Mouse (Mus musculus) embryonic facial prominence, embryonic 15.5 days (tissue): ENCODE measurements around the gene Sfxn4. TPM values are rescaled to one million over a fixed set of nuclear protein-coding genes. Genes with fewer than 3 reads are reported as not detected.
A peak's percentile ranks its signal among the peaks of the same experiment; 100 is the strongest.

Source experiments
- ATAC-seq: fragments of 200-750 bp; cut with Nextera tagmentation; 2 replicates; pipeline ENCODE4 v1.8.0; 2017; ENCODE audit warnings: low read depth, moderate TSS enrichment; ENCODE audit not compliant: insufficient number of reproducible peaks, low FRiP score, low TSS enrichment
- H3K27ac ChIP-seq: fragments of 300-500 bp; sonication (generic); replicated peaks from 2 replicates; pipeline ENCODE4 v1.5.1; 2015; ENCODE audit warnings: mild to moderate bottlenecking, inconsistent platforms
- H3K27me3 ChIP-seq: fragments of 300-500 bp; sonication (generic); 2 replicates; pipeline ENCODE4 v1.6.1; 2015; ENCODE audit warnings: inconsistent platforms
- H3K36me3 ChIP-seq: fragments of 300-500 bp; sonication (generic); 2 replicates; pipeline ENCODE4 v1.6.1; 2015; ENCODE audit warnings: mild to moderate bottlenecking, inconsistent platforms
- H3K4me1 ChIP-seq: fragments of 300-500 bp; sonication (generic); 2 replicates; pipeline ENCODE4 v1.6.1; 2015; ENCODE audit warnings: inconsistent platforms
- H3K4me2 ChIP-seq: fragments of 300-500 bp; sonication (generic); replicated peaks from 2 replicates; pipeline ENCODE4 v1.6.1; 2015; ENCODE audit warnings: mild to moderate bottlenecking, inconsistent platforms
- H3K4me3 ChIP-seq: fragments of 300-500 bp; sonication (generic); replicated peaks from 2 replicates; pipeline ENCODE4 v1.5.1; 2015; ENCODE audit warnings: mild to moderate bottlenecking, inconsistent platforms
- H3K9ac ChIP-seq: fragments of 300-500 bp; sonication (generic); 2 replicates; pipeline ENCODE4 v1.6.1; 2015; ENCODE audit warnings: inconsistent platforms
- H3K9me3 ChIP-seq: fragments of 300-500 bp; sonication (generic); replicated peaks from 2 replicates; pipeline ENCODE4 v1.6.1; 2016; ENCODE audit warnings: inconsistent platforms
- WGBS: fragments of 180-500 bp; shearing (Covaris S2); methylation state at CpG from one replicate; pipeline ENCODE4 v1.1.7; 2015; 5-methylcytosine and 5-hydroxymethylcytosine counted together
- polyA plus RNA-seq: library from polyadenylated mRNA; unstranded; fragments of >200 nt; fragmentation: Nextera tagmentation; extraction: Ambion mirVana; gene quantifications from 2 replicates; pipeline ENCODE4 v1.2.1, GENCODE M21; 2015

Sfxn4 gene
- polyA plus RNA-seq, 1 experiment from 2014 or later = 9.2 TPM

DNA sequence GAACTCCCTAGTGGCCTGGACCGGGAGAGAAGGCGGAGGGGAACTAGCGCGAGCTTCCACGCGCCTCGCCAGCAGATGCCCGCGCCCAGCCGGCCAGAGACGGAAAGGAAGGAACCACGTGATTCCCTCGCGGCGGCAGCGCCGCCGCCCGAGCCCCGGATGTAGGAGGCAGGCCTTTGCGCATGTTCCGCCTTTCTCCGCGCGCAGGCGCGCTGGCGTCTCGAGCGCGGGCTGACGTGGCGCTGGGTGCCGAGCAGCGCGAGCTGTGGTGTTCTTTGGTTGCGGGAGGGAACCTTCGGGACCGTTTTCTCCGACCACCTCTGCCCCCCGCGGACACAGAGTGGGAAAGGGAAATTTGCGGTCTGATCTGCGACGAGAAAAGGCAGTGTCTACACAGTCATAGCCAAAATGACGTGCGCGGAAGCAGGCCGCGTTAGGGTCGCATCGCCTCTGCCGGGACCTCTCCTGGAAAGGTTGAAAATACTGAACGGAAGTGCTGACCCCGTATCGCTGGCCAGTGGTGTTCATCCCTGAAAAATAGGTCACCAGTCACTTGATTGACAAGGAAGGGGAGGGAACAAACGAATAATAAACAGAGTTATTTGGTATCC is 70.6 kb downstream of the Sfxn4 start, which contains the start of gene Eif3a:
Gene Eif3a (minus strand): TSS at position 108 of the 611 bp plus-strand sequence.
- Histone ChIP-seq H3K4me3 (peak within 1 kb of the TSS; percentile 98), H3K9me3 (no peaks in the 10 kb centered on the region), H3K27me3 (no peaks in the 10 kb centered on the region), H3K27ac (peak within 1 kb of the TSS; percentile 99), H3K36me3 (no peaks in the 10 kb centered on the region), H3K4me1 (peaks cover 12% of the 10 kb centered on the region; the same call in 1 of the 2 replicates), H3K4me2 (peak within 1 kb of the TSS; percentile 59), H3K9ac (peak within 1 kb of the TSS; percentile 100)
- peak; percentile 94 for ATAC-seq
- 2% methylated on average over 57 of the region's 57 CpGs for WGBS

DNA sequence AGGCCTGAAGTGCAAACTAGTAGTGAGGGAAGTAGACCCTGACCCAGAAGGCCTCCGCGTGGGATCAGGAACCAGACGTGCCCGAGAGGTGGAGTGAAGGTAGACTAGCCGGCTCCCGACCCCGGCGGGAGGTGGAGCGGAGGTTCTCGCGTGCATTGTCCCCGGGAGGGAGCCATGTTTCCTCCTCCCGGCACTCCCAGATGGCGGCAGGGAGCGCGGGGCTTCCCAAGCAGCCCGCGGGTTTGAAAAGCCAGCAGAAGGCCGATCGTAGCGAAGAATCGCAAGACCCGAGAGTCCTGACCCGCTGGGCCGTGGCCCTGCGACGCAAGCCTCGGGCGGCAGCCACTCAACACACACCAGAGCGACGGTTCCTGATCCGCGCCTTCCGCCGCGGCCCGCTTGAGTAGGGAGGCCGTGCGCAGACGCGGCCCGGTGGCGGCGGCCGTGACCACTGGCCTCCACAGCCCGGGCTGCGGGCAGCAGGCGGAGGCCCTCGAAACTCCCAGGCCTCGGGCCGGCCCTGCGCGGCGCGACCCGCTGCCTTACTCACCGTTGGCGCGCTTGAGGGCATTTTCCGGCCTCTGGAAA is 71.3 kb downstream of the Sfxn4 start:
- peaks cover 12% of the 10 kb centered on the region; the same call in 1 of the 2 replicates for H3K4me1 ChIP-seq
- peak overlapping the region; percentile 100 for H3K9ac ChIP-seq
- no peaks in the 10 kb centered on the region for H3K27me3 ChIP-seq
- peak overlapping the region; percentile 99 for H3K27ac ChIP-seq
- H3K4me2 ChIP-seq = peak overlapping the region; percentile 59
- H3K36me3 ChIP-seq = no peaks in the 10 kb centered on the region
- H3K4me3 ChIP-seq = peak overlapping the region; percentile 98
- under 1% methylated on average over 60 of the region's 60 CpGs for WGBS
- peak; percentile 71 for ATAC-seq
- no peaks in the 10 kb centered on the region for H3K9me3 ChIP-seq

DNA sequence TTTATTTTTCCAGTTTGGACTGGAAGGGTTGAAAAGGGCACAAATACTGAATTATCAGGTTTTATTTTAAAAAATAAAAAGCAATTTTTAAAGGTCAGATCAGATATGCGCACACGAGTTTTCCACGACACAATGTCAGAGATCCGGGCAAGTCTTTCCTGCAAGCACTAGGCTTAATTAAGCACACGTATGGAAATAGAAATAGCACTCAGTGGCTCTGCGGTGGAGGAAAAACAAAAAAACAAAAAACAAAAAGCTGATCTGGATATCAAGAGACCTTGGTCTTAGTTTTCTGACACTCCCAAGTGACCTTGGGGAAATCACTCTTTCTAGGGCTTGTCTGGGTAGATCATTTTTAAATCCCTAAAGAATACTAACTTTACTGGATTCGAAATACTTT is 71.8 kb downstream of the Sfxn4 start:
- Histone ChIP-seq H3K27ac (peak overlapping the region; percentile 99), H3K36me3 (no peaks in the 10 kb centered on the region), H3K27me3 (no peaks in the 10 kb centered on the region), H3K4me1 (peaks cover 12% of the 10 kb centered on the region; the same call in 1 of the 2 replicates), H3K4me2 (peak overlapping the region; percentile 59), H3K4me3 (peak overlapping the region; percentile 98), H3K9ac (peak overlapping the region; percentile 100), H3K9me3 (no peaks in the 10 kb centered on the region)
- under 1% methylated on average over 7 of the region's 7 CpGs for WGBS
- ATAC-seq = no peak

DNA sequence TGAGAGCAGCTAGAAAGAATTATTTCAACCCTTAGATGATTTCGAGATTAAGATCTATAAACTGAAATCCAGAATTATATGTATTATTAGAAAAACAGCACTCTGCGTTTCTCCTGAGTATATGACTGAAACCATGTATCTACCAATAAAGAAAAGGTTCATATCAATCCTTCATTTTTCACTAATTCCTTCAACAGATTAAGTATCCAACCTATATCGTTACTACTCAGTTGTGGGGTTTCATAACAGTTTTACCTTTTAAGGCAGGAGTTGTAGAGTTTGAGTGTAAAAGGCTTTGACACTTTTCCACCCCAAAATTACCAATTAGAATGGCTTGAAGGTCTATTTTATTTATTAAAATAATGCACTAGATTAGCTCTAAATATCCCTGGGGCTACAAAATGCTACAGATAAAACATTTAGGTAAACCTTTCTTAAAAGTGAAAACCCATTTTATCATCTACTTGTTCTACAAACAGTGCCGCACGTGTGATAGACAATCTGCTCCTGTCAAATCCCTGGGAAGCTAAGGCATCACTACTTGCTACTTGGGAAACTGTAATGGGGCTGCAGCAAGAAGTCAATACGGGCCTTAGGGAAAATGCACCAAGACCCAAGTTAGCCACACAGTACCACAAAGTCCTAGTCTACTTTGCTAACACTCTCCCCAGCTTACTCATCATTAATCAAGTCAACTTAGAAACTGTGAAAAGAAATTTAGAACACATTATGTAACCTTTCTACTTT is 72.9 kb downstream of the Sfxn4 start:
- Histone ChIP-seq H3K9me3 (no peaks in the 10 kb centered on the region), H3K4me3 (peak overlapping the region; percentile 25), H3K4me1 (peaks cover 12% of the 10 kb centered on the region; the same call in 1 of the 2 replicates), H3K36me3 (no peaks in the 10 kb centered on the region; the same call in 1 of the 2 replicates), H3K27me3 (no peaks in the 10 kb centered on the region), H3K9ac (no peak overlapping the region; the same call in 1 of the 2 replicates), H3K4me2 (peak overlapping the region; percentile 59), H3K27ac (no peak overlapping the region)
- ATAC-seq = no peak
- 37% methylated on average over 6 of the region's 6 CpGs for WGBS

DNA sequence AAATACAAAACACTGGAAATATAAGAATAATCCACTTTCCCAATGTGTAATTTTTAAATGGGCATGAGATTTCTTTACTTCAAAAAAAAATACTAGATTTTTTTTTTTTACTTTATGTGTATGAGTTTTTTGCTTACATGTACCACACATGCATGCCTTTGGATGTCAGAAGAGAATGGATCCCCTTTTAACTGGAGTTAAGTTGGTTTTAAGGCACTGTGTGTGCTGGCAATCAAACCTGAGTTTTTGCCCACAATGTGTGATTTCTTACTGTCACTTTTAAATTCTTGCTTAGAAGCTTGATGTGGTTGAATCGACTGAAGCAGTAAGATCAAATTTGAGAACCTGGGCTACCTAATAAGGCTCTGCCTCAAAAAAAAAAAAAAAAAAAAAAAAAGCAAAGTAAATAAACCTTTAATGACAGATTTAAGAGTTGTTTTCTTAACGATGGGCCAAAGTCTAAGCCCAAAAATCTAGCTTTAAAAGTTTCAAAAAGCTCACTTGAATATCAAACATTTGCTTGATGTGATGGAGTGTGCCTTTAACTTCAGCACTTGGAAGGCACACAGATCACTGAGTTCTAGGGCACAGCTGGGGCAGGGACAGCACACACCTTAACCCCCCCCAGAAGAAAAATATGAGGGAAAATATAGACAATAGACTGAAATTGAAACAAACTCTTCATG is 73.7 kb downstream of the Sfxn4 start:
- Histone ChIP-seq H3K36me3 (no peaks in the 10 kb centered on the region; the same call in 1 of the 2 replicates), H3K4me2 (0 out of 2 replicates have a peak overlapping the region, but pooled peaks have one; percentile 15), H3K27me3 (no peaks in the 10 kb centered on the region), H3K9ac (no peak overlapping the region), H3K4me1 (peaks cover 12% of the 10 kb centered on the region; the same call in 1 of the 2 replicates), H3K4me3 (no peak overlapping the region), H3K27ac (no peak overlapping the region), H3K9me3 (no peaks in the 10 kb centered on the region)
- 49% methylated on average over 2 of the region's 2 CpGs for WGBS
- ATAC-seq = no peak

Other genes starting within 250 kb of the Sfxn4 start
- gene Nanos1, start 105.5 kb downstream of the Sfxn4 start, polyA plus RNA-seq = 1.7 and 2.1 TPM in 2 replicates
- 131 and 138 TPM in 2 replicates for gene Eif3a, start 70.8 kb downstream of the Sfxn4 start, polyA plus RNA-seq
- gene Fam45a, start 49.9 kb downstream of the Sfxn4 start, polyA plus RNA-seq = 41.4 and 44.6 TPM in 2 replicates
- 92.5 and 95.7 TPM in 2 replicates for gene Prdx3, start 13.1 kb upstream of the Sfxn4 start, polyA plus RNA-seq
- gene Grk5, start 28.3 kb upstream of the Sfxn4 start, polyA plus RNA-seq = 2.1 and 2.8 TPM in 2 replicates